Mouse (Mus musculus) cerebellum, adult 11-12 months (tissue): ENCODE measurements around the gene Nfu1.

Source experiments
- DNase-seq: peaks from one replicate; pipeline ENCODE4 v3.0.0; 2022

The Nfu1 gene

GRCm38 (mm10) chr6:87008887-87009286 lies at the start of gene Nfu1:
TSS of gene Nfu1 (plus strand) at chr6:87009236.
- DNase-seq: no peak

- no peak for DNase-seq
Observed at GRCm38 (mm10) chr6:86963987-86964685, 44.9 kb upstream of the Nfu1 start.

- no peak for DNase-seq
Observed at GRCm38 (mm10) chr6:86967166-86967565, 41.9 kb upstream of the Nfu1 start.

GRCm38 (mm10) chr6:86973956-86974355 lies 35.1 kb upstream of the Nfu1 start:
- DNase-seq: no peak

GRCm38 (mm10) chr6:86978156-86978908 lies 30.7 kb upstream of the Nfu1 start:
- no peak for DNase-seq

GRCm38 (mm10) chr6:86978909-86979265 lies 30.1 kb upstream of the Nfu1 start:
- DNase-seq: no peak

- no peak for DNase-seq
Observed at GRCm38 (mm10) chr6:86981206-86981605, 27.8 kb upstream of the Nfu1 start.

GRCm38 (mm10) chr6:86985314-86986106 lies 23.5 kb upstream of the Nfu1 start:
- DNase-seq: no peak

GRCm38 (mm10) chr6:86989576-86989975 lies 19.5 kb upstream of the Nfu1 start:
- no peak for DNase-seq

GRCm38 (mm10) chr6:86991041-86991440 lies 18.0 kb upstream of the Nfu1 start:
- no peak for DNase-seq

GRCm38 (mm10) chr6:86992349-86992748 lies 16.7 kb upstream of the Nfu1 start:
- DNase-seq: no peak

- no peak for DNase-seq
Observed at GRCm38 (mm10) chr6:86994254-86994653, 14.8 kb upstream of the Nfu1 start.

- peak; percentile 63 for DNase-seq
Observed at GRCm38 (mm10) chr6:86996629-86997307, 12.3 kb upstream of the Nfu1 start.

GRCm38 (mm10) chr6:86997360-86997759 lies 11.7 kb upstream of the Nfu1 start:
- no peak for DNase-seq

GRCm38 (mm10) chr6:87001995-87002394 lies 7.0 kb upstream of the Nfu1 start:
- no peak for DNase-seq

- DNase-seq: peak; percentile 64
Observed at GRCm38 (mm10) chr6:87002521-87003055, 6.4 kb upstream of the Nfu1 start.

- no peak for DNase-seq
Observed at GRCm38 (mm10) chr6:87004099-87004498, 4.9 kb upstream of the Nfu1 start.

- DNase-seq: no peak
Observed at GRCm38 (mm10) chr6:87005577-87005976, 3.5 kb upstream of the Nfu1 start.

GRCm38 (mm10) chr6:87009692-87010328 lies 774 bp downstream of the Nfu1 start:
- peak; percentile 94 for DNase-seq

- no peak for DNase-seq
Observed at GRCm38 (mm10) chr6:87016916-87017315, 7.9 kb downstream of the Nfu1 start.

GRCm38 (mm10) chr6:87018874-87019273 lies 9.8 kb downstream of the Nfu1 start:
- DNase-seq: no peak

GRCm38 (mm10) chr6:87021791-87022190 lies 12.8 kb downstream of the Nfu1 start:
- no peak for DNase-seq
